Mouse (Mus musculus) embryo, embryonic 10.5 days (tissue): Measurements from ENCODE around the gene Olfr371.

ENCODE experiments used
- DNase-seq: peaks from one replicate; pipeline ENCODE4 v3.0.0-alpha.2; 2015; ENCODE audit warnings: low spot score

Olfr371 gene

GRCm38 (mm10) chr8:85225688-85226087 lies at the start of gene Olfr371:
Gene Olfr371, plus strand, starts transcription at chr8:85225988.
- no peak for DNase-seq

DNA sequence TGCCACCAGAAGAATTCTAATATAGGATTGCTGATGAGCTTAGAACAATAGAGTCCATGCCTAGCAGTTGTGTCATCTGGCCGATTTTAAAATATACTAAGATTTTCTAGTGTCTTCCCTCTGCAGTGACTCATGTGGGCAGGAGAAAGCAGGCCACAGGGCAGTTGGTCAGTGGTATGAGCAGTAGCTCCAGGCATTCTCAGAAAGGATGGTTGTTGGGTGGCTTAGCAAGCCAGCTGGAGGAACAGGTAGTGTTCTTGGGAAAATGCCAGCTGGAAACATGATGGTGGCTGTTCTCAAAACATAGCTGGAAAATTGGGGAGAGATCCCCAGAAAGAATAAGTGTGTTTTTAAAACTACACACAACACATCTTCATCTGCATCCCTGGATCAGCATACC lies 33.4 kb upstream of the Olfr371 start:
- DNase-seq, result no peak

GRCm38 (mm10) chr8:85220220-85220619 lies 5.6 kb upstream of the Olfr371 start:
- no peak for DNase-seq

GRCm38 (mm10) chr8:85220992-85221391 lies 4.8 kb upstream of the Olfr371 start:
- peak; percentile 8 for DNase-seq

- DNase-seq, result no peak
Measured at GRCm38 (mm10) chr8:85227297-85227696, 1.5 kb downstream of the Olfr371 start.
